Mouse (Mus musculus): ENCODE measurements around the gene Metap2. TPM values are rescaled to one million over a fixed set of nuclear protein-coding genes. Genes with fewer than 3 reads are reported as not detected.
"Not testable (repeated sequence)": the region's sequence is repeated elsewhere in the genome, so short reads cannot be mapped to it uniquely, and the experiment has no call there.

The Metap2 gene
- total RNA-seq, 2 experiments from 2014 or later: 145 to 178 TPM

DNA sequence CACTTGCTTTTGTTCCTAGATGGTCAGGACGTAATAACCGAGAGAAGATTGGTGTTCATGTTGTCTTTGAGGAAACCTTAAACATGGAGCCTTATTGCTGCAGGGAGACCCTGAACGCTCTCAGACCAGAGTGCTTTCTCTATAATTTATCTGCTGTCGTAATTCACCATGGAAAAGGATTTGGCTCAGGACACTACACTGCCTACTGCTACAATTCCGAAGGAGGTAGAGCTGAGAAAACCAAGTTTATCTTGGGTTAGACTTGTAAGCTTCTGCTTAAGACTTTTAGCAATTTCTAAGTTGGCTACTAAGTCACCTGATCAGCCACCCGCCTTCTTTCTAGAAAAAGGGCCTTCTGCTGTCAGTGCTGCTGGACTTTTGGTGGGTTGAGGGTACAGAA is 40.8 kb downstream of the Metap2 start:
- DNase-seq (ENCODE audit: low spot score in 2 of 2): no peak

DNA sequence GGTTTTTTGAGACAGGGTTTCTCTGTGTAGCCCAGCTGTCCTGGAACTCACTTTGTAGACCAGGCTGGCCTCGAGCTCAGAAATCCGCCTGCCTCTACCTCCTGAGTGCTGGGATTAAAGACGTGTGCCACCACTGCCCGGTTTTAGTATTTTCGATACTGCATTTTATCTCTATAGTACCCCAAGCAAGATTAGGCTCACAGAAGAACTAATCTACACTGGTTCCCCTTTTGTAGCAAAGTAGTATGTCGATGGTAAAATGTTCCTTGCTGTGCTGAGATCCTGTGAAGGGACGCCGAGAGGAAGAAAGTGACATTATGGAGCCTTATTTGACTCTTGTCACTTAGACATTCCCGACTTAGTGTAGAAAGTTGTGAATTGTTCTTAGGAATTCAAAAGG is 41.8 kb downstream of the Metap2 start:
- DNase-seq (ENCODE audit: low spot score in 2 of 2): no peak

DNA sequence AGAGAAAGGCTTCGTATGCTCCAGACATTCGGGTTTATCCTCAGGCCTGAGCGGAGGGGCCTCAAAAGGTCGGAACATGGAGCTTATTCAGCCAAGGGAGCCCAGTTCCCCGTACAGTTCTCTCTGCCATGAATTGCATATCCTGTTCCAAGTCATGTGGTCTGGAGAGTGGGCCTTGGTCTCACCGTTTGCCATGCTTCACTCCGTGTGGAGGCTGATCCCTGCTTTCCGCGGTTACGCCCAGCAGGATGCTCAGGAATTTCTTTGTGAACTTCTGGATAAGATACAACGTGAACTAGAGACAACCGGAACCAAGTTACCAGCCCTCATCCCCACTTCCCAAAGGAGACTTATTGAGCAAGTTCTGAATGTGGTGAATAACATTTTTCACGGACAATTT is 50.2 kb downstream of the Metap2 start:
- no peak for DNase-seq (ENCODE audit: low spot score in 2 of 2)

DNA sequence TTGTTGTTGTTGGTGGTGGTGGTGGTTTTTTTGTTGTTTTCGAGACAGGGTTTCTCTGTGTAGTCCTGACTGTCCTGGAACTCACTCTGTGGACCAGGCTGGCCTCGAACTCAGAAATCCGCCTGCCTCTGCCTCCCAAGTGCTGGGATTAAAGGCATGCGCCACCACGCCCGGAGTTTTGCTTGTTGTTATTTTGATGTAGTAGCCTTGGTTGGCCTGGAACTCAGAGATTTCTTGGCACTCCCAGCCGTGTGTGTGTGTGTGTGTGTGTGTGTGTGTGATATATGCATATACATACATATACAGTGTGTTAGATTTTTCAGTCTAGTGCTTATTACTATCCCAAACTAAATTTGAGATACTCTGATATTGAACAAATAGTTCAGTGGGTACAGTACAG is 61.8 kb downstream of the Metap2 start:
- not testable (repeated sequence) for DNase-seq (ENCODE audit: low spot score in 2 of 2)

DNA sequence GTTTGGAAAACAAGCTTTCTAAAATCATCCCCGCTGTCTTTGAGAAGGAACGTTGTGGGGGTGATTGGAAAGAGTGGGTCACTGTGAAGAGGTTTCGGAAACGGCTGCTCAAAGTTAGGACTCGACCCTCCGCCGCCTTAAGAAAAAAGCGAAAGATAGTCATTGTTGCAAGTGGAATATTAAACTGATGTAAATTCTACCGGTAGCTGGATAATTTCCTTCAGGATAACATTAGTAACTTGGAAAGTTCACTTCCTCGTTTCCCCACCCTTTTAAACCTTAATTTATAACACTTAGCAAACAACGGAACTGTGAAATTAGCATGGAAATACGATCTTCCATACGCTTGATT is 62.5 kb downstream of the Metap2 start:
- DNase-seq (ENCODE audit: low spot score in 2 of 2): no peak

DNA sequence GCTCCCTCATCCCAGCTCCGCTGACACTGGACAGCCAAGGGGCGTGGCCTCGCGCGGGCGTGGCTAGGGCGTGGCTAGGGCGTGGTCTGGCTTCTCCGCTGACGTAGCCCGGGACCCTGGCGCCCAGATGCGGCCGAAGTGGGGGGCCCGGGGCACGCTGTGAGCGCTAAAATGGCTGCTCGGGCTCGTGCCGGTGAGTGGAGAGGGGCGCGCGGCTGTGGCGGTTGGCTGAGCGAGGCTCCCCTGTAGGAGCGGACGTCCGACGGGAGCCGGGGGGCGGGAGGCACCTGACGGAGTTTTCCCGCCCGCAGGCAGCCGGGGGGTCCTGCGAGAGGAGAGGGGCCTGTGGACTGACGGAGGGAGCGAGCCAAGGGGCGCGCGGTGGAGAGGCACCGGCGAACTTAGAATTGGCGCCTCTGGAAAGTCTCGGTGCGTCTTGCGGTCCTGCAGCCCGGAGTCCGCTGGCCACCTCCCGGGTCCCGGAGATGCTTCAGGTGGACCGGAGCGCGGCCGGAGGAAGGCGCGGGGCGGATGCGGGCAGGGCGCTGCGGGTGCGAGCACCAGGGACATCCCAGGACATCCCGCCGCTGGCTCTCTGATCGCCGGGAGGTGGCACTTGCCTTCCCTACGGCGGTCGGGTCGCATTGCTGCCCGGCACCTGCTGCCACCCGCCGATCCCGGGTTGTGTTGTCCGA is 63.0 kb downstream of the Metap2 start:
- peak; percentile 70 to 73 for DNase-seq (ENCODE audit: low spot score in 2 of 2)

DNA sequence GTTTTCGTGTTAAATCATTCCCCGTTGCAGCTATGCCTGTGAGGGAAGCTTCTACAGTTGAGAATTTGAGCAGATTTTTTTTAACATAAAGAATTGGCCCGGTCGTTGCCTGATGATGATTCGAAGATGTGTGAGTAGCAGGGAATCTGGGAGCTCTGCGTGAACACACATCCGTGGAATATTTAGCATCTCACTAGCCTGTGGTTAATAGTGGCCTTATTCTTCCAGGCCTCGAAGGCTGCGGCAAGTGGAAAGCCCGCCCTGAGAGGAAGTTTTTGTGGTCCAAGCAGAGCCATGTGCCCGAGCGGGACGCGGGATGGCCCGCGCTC is 63.6 kb downstream of the Metap2 start:
- no peak for DNase-seq (ENCODE audit: low spot score in 2 of 2)

DNA sequence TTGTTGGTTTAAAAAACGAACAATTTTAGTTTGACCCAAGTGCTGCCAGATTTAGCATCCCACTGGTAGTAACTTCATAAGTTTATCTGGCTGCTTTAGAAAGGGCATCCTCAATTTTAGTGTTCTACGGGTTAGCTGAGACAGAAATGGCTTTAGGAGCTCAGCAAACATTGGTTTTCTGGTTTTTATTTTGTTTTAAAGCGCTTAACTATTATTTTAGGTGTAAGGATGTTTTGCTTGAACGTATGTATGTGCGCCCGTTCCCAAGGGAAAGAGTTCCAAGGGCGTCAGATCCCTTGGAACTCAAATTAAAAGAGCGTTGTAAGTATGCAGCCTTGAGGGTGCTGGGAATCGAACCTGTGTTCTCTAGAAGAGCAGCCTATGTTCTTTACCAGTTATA is 64.1 kb downstream of the Metap2 start:
- DNase-seq (ENCODE audit: low spot score in 2 of 2): no peak

DNA sequence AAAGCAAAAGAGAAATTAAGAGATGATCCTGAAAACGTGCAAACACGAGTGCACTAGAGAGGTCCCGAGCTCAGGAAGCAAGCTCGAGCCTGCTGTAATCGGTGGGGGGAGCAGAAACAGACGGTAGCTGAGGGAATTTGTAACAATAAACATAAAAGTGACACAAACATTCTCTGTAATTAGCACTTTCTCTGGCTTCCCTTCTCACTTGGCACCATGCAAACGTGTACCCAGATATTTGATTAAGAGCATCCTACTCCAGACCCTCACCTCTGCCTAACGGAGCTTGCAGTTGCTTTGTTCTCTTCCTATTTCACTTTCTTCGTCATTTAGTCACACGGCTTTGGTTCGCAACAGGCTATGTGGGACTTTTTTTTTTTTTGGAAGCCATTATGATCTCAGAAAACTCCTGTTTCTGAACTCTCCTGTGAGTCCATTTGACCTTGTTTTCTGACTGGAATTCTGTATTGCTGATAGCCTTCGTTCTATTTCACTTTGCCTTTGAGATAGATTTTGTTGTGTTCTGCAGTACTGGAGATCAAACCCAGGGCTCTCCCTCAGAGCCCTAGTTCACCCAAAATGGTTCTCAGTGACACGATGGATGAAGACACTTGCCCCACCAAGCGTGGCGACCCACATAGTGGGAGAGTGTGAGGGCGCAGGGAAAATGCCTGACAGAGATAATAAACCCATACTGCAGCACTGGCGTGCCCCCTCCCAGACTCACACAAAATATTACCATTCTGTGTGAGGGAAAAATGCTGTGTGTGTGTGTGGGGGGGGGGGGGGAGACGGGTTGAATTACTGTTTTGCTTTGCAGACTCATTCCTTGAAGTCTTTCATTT is 64.9 kb downstream of the Metap2 start:
- DNase-seq (ENCODE audit: low spot score in 2 of 2): no peak

DNA sequence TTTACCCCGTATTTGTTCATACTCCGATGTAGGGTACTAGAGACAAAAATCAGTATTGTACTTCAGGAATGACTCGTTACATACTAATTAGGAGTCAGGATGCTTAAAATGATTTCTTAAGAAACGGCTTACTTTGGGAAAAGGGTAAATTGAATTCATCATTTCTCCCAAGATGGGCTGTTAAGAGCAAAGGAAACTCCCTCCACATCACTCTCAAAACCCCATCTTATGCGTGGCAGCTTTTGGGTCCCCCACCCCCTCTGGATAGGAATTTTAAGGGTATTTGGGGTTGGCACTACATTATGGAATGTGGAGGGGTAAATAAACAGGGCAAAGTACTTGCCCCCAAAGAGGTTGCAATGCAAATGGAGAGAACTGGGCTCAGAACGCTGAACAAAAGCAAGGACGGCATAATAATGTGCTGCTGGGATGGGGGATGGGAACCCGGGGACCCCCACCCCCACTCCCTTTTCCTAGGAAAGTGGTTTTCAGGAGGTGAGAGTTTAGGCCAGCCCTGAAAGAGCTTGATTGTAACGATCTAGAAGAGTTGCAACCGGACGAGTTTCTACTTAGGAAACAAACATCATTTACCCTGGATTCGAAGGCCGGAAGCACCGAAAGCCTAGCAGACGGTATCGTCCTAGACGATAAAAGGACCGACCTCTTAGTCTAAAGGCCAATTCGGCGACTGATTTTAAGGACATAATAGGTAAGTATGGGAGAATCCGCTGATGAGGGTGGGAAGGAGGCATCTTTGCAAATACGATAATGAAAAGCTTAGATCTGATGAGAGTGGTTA is 65.8 kb downstream of the Metap2 start, which contains the start of gene Usp44:
Gene Usp44, plus strand, starts transcription at position 625 of the 799 bp plus-strand sequence.
- DNase-seq (ENCODE audit: low spot score in 2 of 2): no peak

DNA sequence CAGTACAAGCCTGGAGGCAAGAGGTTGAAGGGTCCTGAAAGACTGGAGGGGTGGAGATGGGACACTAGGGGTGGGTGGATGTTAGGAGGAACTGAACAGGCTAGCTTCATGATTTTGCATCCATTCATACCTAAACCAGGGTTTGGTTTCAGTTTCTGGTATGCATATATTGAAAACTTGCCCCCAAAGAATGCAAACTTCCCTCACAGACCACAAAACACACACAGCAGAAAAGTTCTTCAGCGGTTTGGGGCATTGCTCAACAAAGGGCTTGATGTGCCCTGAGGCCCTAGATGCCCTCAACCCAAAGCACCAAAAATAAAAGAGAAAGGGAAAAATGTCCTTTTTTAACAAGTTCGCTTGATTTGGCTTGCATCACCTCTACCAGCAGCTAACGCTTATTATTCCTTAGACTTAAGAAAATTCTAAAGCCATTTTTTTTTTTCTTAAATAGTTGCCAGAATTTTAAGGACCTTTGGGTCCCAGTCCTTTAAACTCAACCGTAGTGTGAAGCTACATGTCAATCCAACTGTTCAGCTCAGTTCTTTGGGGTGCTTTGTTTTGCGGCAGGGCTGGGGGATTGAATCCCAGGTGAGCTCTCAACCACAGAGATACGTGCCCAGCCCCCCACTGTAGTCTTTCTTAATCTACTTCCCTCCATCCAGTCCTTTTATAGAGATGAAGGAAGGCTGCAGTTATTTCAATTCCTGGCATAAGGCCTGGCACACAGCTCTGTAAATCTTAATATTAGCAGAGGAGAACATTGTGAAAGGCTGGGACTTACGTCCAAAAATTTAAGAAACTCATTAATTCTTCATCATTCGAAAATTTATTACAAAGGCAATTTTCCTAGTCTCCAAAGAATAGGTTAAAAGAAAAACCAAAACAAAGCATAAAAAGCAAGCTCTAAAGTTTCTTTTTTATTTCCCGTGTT is 66.7 kb downstream of the Metap2 start:
- DNase-seq (ENCODE audit: low spot score in 2 of 2): no peak

DNA sequence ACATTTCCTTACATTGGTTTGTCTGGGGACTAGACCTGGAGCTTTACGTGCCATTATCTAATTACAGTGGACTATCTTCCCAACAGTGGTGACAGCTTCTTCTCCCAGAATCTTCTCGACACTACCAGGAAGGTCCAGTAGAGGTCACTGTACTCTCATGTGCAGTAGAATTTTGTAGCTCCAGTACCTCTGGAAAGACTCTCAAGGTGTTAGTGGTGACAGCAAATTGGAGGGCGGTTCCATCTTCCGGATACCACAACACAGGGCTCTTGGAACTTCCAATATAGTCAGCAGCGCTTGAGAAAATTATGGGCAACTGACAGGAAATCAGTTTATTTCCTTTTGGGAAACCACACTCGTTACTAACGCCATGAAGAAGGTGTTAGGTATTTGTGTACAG is 78.2 kb downstream of the Metap2 start:
- DNase-seq (ENCODE audit: low spot score in 2 of 2): peak; percentile 63 to 69

DNA sequence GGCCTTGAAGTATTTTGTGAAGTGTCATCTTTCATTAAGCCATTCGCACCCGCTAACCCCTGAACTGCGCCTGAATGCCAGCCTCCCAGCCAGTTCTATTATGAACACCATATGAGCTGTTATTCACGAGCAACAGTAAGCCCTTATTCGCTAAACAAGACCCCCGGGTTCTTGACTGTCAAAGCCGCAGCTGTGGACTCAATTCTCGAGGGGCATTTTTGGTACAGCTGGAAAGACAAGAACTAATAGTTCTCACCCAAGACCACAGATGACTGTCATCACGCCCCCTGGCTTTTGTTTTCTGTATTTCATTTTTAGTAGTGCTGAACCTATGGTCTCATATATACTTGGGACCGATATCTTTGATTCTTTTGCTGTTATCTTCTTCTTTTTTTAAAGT is 83.1 kb downstream of the Metap2 start:
- DNase-seq (ENCODE audit: low spot score in 2 of 2): no peak

DNA sequence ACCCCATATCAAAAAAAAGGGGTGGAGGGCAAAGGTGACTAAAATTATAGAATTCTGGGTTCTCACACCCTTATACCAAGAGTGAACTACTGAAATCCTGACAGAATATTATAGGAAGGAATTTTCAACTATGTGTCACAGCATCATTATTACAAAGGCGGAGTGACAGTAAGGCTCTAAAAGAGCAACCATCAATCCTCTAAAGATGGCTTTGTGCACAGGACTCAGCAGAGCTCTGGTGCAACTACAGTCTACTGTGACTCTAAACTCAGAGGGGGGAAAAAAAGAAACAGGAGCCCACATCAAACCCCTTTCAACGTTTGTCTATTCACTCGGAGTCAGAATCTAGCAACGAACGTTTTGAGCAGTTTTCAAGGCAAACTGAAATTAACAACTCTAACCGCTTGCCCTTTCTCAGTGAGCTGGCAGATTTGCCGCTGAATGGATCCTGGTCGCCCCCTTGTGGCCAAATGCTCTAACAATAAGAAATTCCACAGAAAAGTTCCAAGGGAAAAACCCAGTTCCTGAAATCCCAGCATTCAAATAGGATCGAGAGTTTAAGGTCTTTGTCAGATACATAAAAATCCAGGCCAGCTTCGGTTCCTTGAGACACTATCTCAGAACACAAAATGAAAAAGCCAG is 84.0 kb downstream of the Metap2 start:
- DNase-seq (ENCODE audit: low spot score in 2 of 2): peak; percentile 74 to 83

DNA sequence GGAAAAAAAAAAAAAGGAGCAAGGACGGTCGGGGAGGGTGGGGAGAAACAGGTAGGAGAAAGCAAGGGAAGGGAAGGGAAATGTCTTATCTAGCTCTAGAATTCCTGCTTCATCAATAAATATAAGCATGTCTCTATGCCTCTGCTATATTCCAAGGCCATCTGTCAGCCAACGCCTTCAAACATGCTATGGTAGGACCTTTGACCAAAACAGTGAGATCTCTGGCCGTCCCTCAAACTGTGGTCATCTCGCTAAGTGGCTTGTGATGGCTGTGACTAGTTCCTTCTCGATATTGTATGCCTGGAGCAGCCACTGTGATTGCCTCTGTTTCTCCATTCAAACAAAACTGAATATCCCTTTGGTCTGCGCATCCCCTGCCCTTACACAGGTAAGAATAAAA is 84.8 kb downstream of the Metap2 start:
- no peak for DNase-seq (ENCODE audit: low spot score in 2 of 2)

DNA sequence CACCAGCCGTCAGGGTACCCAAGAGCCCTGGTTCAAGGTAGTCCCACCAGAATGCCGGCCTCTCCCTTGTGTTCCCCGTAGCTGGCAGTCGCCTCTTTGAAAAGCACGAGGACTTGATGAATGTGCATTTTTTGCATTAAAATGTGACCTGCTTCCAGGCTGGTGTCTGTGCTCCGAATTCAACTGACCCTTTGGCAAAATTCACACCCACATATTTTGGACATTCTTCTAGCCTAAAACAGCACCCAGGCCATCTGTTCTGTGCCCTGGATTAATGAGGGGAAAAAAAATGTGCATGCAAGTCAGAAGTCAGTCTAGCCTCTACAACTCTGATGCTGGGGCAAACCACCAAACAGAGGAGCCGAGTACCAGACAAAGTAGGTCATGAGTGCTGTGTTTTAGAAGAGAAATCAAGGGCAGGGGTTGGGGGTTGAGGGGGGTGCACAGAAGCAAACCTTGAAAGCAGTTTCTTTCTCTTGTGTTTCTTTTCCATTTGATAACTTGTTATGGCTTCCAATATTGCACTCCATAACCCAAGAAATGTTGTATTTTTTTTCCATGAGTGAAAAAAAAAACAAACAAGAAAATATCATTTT is 86.2 kb downstream of the Metap2 start:
- no peak for DNase-seq (ENCODE audit: low spot score in 2 of 2)

DNA sequence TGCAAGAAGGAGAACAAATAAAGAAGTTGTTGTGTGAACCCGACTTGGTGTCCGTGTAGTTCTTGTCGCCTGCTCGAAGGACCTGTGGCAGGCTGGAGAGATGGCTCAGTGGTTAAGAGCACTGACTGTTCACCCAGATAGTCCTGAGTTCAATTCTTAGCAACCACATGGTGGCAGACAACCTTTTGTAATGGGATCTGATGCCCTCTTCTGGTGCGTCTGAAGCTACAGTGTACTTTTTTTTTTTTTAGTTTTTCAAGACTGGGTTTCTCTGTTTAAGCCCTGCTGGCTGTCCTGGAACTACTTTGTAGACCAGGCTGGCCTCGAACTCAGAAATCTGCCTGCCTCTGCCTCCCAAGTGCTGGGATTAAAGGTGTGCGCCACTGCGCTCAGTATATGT is 87.5 kb downstream of the Metap2 start:
- not testable (repeated sequence) for DNase-seq (ENCODE audit: low spot score in 2 of 2)

Measured in adrenal gland, adult 18-20 months (tissue).